In genomic region chr6:92941756-92942420, GRCm38 (mm10) we compare ENCODE assay signal across 8 mouse cellular contexts. TPM values are rescaled to one million over a fixed set of nuclear protein-coding genes. Genes with fewer than 3 reads are reported as not detected.
DNase-seq lines count a peak whose midpoint lies in the region; ATAC-seq lines count a peak whose summit lies in the region.

No protein-coding gene starts in this region.

- no peaks in the 10 kb centered on the region for H3K36me3 ChIP-seq in erythroblast, embryonic 14.5 days (ENCODE audit: control insufficient read depth)
- no peaks in the 10 kb centered on the region for H3K36me3 ChIP-seq in embryonic facial prominence, embryonic 11.5 days (replicated peaks; ENCODE audit: control insufficient read depth, insufficient read depth, low read depth, low read length)
- no peaks in the 10 kb centered on the region for H3K36me3 ChIP-seq in limb, embryonic 11.5 days (ENCODE audit: control insufficient read depth, insufficient read depth, low read length)
- no peaks in the 10 kb centered on the region for H3K36me3 ChIP-seq in midbrain, embryonic 13.5 days

- peak overlapping the region; percentile 3 for H3K4me3 ChIP-seq in erythroblast, embryonic 14.5 days (replicated peaks)
- peak overlapping the region; percentile 44 for H3K4me3 ChIP-seq in embryonic facial prominence, embryonic 11.5 days (ENCODE audit: low read depth, low read length)
- peak overlapping the region; percentile 46 for H3K4me3 ChIP-seq in limb, embryonic 11.5 days (ENCODE audit: low read depth, low read length)
- H3K4me3 ChIP-seq in midbrain, embryonic 13.5 days (replicated peaks): peak overlapping the region; percentile 47

- H3K9ac ChIP-seq in embryonic facial prominence, embryonic 11.5 days (replicated peaks; ENCODE audit: low read length): peak overlapping the region; percentile 22
- peak overlapping the region; percentile 38; the same call in 1 of the 2 replicates for H3K9ac ChIP-seq in limb, embryonic 11.5 days (ENCODE audit: low read length)
- peak overlapping the region; percentile 46; the same call in 1 of the 2 replicates for H3K9ac ChIP-seq in midbrain, embryonic 13.5 days (replicated peaks)

- 0 out of 2 replicates have a peak overlapping the region, but pooled peaks have one; percentile 8 for H3K27ac ChIP-seq in embryonic facial prominence, embryonic 11.5 days (replicated peaks; ENCODE audit: low read depth, low read length)
- H3K27ac ChIP-seq in limb, embryonic 11.5 days (replicated peaks; ENCODE audit: low read depth, low read length): no peak overlapping the region
- H3K27ac ChIP-seq in midbrain, embryonic 13.5 days: no peak overlapping the region

- H3K4me1 ChIP-seq in erythroblast, embryonic 14.5 days (ENCODE audit: control insufficient read depth): no peaks in the 10 kb centered on the region
- H3K4me1 ChIP-seq in embryonic facial prominence, embryonic 11.5 days (ENCODE audit: control insufficient read depth, insufficient read depth, low read length): no peaks in the 10 kb centered on the region; the same call in 1 of the 2 replicates
- H3K4me1 ChIP-seq in limb, embryonic 11.5 days (ENCODE audit: control insufficient read depth, insufficient read depth, low read length): no peaks in the 10 kb centered on the region; the same call in 1 of the 2 replicates
- H3K4me1 ChIP-seq in midbrain, embryonic 13.5 days (replicated peaks): peaks cover 42% of the 10 kb centered on the region

- DNase-seq in embryonic facial prominence, embryonic 11.5 days (ENCODE audit: low spot score): peak; percentile 39
- peak; percentile 36 to 56 for DNase-seq in heart, postnatal 36 days
- DNase-seq in limb, embryonic 11.5 days (ENCODE audit: low spot score): peak; percentile 54
- DNase-seq in right cerebral cortex, postnatal 36 days (ENCODE audit: low spot score in 2 of 2): no peak
- DNase-seq in thymus, postnatal 14 days: no peak

- H3K27me3 ChIP-seq in erythroblast, embryonic 14.5 days (ENCODE audit: control insufficient read depth): peaks cover 54% of the 10 kb centered on the region
- peaks cover 3% of the 10 kb centered on the region for H3K27me3 ChIP-seq in embryonic facial prominence, embryonic 11.5 days (ENCODE audit: control insufficient read depth, insufficient read depth, low read length)
- peaks cover 8% of the 10 kb centered on the region; the same call in 1 of the 2 replicates for H3K27me3 ChIP-seq in limb, embryonic 11.5 days (ENCODE audit: control insufficient read depth, insufficient read depth, low read length)
- peaks cover 86% of the 10 kb centered on the region for H3K27me3 ChIP-seq in midbrain, embryonic 13.5 days

- intact Hi-C loops in heart, postnatal 36 days (cut with DNase I): loop anchor here (1.0 to 5.0 kb wide), 11 partner anchors 33 to 501 kb away; no protein-coding TSS in a partner anchor

- no peaks in the 10 kb centered on the region for H3K9me3 ChIP-seq in erythroblast, embryonic 14.5 days (ENCODE audit: control insufficient read depth, low read length)
- no peaks in the 10 kb centered on the region for H3K9me3 ChIP-seq in embryonic facial prominence, embryonic 11.5 days (replicated peaks; ENCODE audit: control insufficient read depth, low read length)
- H3K9me3 ChIP-seq in limb, embryonic 11.5 days (ENCODE audit: control insufficient read depth, low read length): no peaks in the 10 kb centered on the region
- H3K9me3 ChIP-seq in midbrain, embryonic 13.5 days: no peaks in the 10 kb centered on the region

- peak overlapping the region; percentile 87 for H3K4me2 ChIP-seq in embryonic facial prominence, embryonic 11.5 days (ENCODE audit: low read depth, low read length)
- H3K4me2 ChIP-seq in limb, embryonic 11.5 days (ENCODE audit: low read depth, severe bottlenecking): peak overlapping the region; percentile 54
- peak overlapping the region; percentile 84 for H3K4me2 ChIP-seq in midbrain, embryonic 13.5 days (replicated peaks)

- ATAC-seq in erythroblast, adult 5-6 weeks (replicated peaks; ENCODE audit: low FRiP score, poor library complexity, severe bottlenecking): no peak
- peak; percentile 5; the same call in 1 of the 2 replicates for ATAC-seq in embryonic facial prominence, embryonic 11.5 days (replicated peaks; ENCODE audit: insufficient number of reproducible peaks, low FRiP score, low TSS enrichment, low read depth)
- no peak; the same call in 1 of the 2 replicates for ATAC-seq in limb, embryonic 11.5 days (ENCODE audit: insufficient number of reproducible peaks, low FRiP score, low TSS enrichment, low read depth)
- peak; percentile 5; the same call in 1 of the 2 replicates for ATAC-seq in midbrain, embryonic 13.5 days

- under 1% methylated on average over 30 of the region's 30 CpGs for WGBS in embryonic facial prominence, embryonic 11.5 days
- under 1% methylated on average over 30 of the region's 30 CpGs for WGBS in limb, embryonic 11.5 days
- WGBS in midbrain, embryonic 13.5 days: 0% methylated on average over 30 of the region's 30 CpGs

RNA-seq across cellular contexts. Expression of gene Adamts9, which starts 1.4 kb away (rescaled TPM):
- polyA plus RNA-seq in erythroblast, embryonic 14.5 days (2012): 0.01 TPM in 1 of 2 replicates, not detected in the other
- total RNA-seq in erythroblast, adult 5-6 weeks (2015; ENCODE audit: low replicate concordance): not detected in 2 replicates
- total RNA-seq in erythroblast, adult 5-6 weeks (2017; ENCODE audit: low replicate concordance): not detected in 2 replicates
- polyA plus RNA-seq in embryonic facial prominence, embryonic 11.5 days (2014; fragmentation: Nextera tagmentation; extraction: Ambion mirVana): 3.8 and 4.9 TPM in 2 replicates
- 10 to 100 TPM; 17.1 to 20.1 TPM for total RNA-seq in heart, postnatal 36 days (2021)
- 3.0 and 4.3 TPM in 2 replicates for polyA plus RNA-seq in limb, embryonic 11.5 days (2014; fragmentation: Nextera tagmentation; extraction: Ambion mirVana)
- 0.89 and 1.1 TPM in 2 replicates for polyA plus RNA-seq in midbrain, embryonic 13.5 days (2015; fragmentation: Nextera tagmentation; extraction: Ambion mirVana)

Comparison
In these comparisons a context has a peak if more than half of its experiments do, and no peak if none do; other contexts are left out.
1. ATAC-seq: peak in embryonic facial prominence, embryonic 11.5 days (single experiment) and midbrain, embryonic 13.5 days (single experiment); none in erythroblast, adult 5-6 weeks (single experiment) and limb, embryonic 11.5 days (single experiment).
2. DNase-seq: peak in embryonic facial prominence, embryonic 11.5 days (single experiment), heart, postnatal 36 days (2 of 2) and limb, embryonic 11.5 days (single experiment); none in right cerebral cortex, postnatal 36 days (0 of 2) and thymus, postnatal 14 days (single experiment).
3. Peak in every context shown above with its lines, with median percentiles within 50 percentile points of each other: H3K4me3 ChIP-seq, H3K4me2 ChIP-seq and H3K9ac ChIP-seq.